Mouse (Mus musculus) ES-E14 (cell line): ENCODE results near the gene Ccs.

Experiments
- MAFK ChIP-seq: IDR thresholded peaks from 2 replicates; pipeline ENCODE4 v1.6.1; 2014; ENCODE audit warnings: mild to moderate bottlenecking, low read depth, low read length, inconsistent platforms; ENCODE audit not compliant: insufficient read depth
- ZNF384 ChIP-seq: IDR thresholded peaks from 2 replicates; pipeline ENCODE4 v1.6.1; 2012; ENCODE audit warnings: low read depth, low read length, inconsistent platforms

GRCm38 (mm10) chr19:4799083-4799482, 40.0 kb downstream of the Ccs start:
- TF ChIP-seq ZNF384 (no peak), MAFK (no peak)
